Mouse (Mus musculus) MEL (cell line): ENCODE measurements at regions not wholly inside any gene's neighbourhood (a gene's known extent, or its start where the extent isn't known, plus 50 kb on each side); places are given as distances from the start of the nearest gene placed in this dataset.

Source experiments
- CTCF ChIP-seq, 3 experiments: IDR thresholded peaks in 2 of 3; conservative IDR thresholded peaks in 1 of 3; 2 replicates each; pipeline ENCODE4 v1.5.1; 2011 to 2012; ENCODE audit warnings: low read length in 3 of 3, low read depth in 2 of 3, mild to moderate bottlenecking in 2 of 3, improper control_type of control experiment in 1 of 3, inconsistent platforms in 1 of 3, mixed read lengths in 1 of 3, moderate library complexity in 1 of 3; ENCODE audit not compliant: control insufficient read depth in 1 of 3, insufficient read depth in 1 of 3, poor library complexity in 1 of 3, severe bottlenecking in 1 of 3
- ELF1 ChIP-seq: IDR thresholded peaks from 2 replicates; pipeline ENCODE4 v1.6.1; 2014; ENCODE audit warnings: low read depth, mild to moderate bottlenecking, inconsistent platforms, low read length, improper control_type of control experiment, moderate library complexity
- EP300 ChIP-seq, 2 experiments: IDR thresholded peaks; 2 replicates each; pipeline ENCODE4 v1.6.1; 2011; ENCODE audit warnings: improper control_type of control experiment in 2 of 2, low read length in 2 of 2, low read depth in 1 of 2, mild to moderate bottlenecking in 1 of 2
- ETS1 ChIP-seq: IDR thresholded peaks from 2 replicates; pipeline ENCODE4 v1.6.1; 2012; ENCODE audit warnings: low read depth, mild to moderate bottlenecking, inconsistent platforms, low read length, improper control_type of control experiment, moderate library complexity
- GABPA ChIP-seq: IDR thresholded peaks from 2 replicates; pipeline ENCODE4 v1.6.1; 2012; ENCODE audit warnings: low read depth, mild to moderate bottlenecking, inconsistent platforms, low read length, improper control_type of control experiment, moderate library complexity
- JUND ChIP-seq: IDR thresholded peaks from 2 replicates; pipeline ENCODE4 v1.6.1; 2011; ENCODE audit warnings: low read depth, mild to moderate bottlenecking, improper control_type of control experiment, low read length
- MAX ChIP-seq: IDR thresholded peaks from 2 replicates; pipeline ENCODE4 v1.6.1; 2011; ENCODE audit warnings: low read length, improper control_type of control experiment
- MEF2A ChIP-seq: IDR thresholded peaks from 2 replicates; pipeline ENCODE4 v1.6.1; 2014; ENCODE audit warnings: low read depth, mild to moderate bottlenecking, inconsistent platforms, low read length, improper control_type of control experiment; ENCODE audit not compliant: poor library complexity, insufficient replicate concordance, severe bottlenecking; ENCODE audit errors: extremely low read depth
- MYC ChIP-seq: IDR thresholded peaks from 2 replicates; pipeline ENCODE4 v1.6.1; 2011; ENCODE audit warnings: low read depth, mild to moderate bottlenecking, low read length, improper control_type of control experiment, moderate library complexity
- NELFE ChIP-seq: IDR thresholded peaks from 2 replicates; pipeline ENCODE4 v1.6.1; 2011; ENCODE audit warnings: low read depth, low read length, improper control_type of control experiment
- POLR2A ChIP-seq, 2 experiments: IDR thresholded peaks; 2 replicates each; pipeline ENCODE4 v1.6.1; 2011 to 2012; ENCODE audit warnings: low read length in 2 of 2, mild to moderate bottlenecking in 2 of 2, control low read depth in 1 of 2, improper control_type of control experiment in 1 of 2, low read depth in 1 of 2, moderate library complexity in 1 of 2; ENCODE audit not compliant: control insufficient read depth in 1 of 2, insufficient read depth in 1 of 2, poor library complexity in 1 of 2
- SMC3 ChIP-seq: IDR thresholded peaks from 2 replicates; pipeline ENCODE4 v1.6.1; 2011; ENCODE audit warnings: low read depth, low read length, improper control_type of control experiment
- TAL1 ChIP-seq: IDR thresholded peaks from 2 replicates; pipeline ENCODE4 v1.6.1; 2012; ENCODE audit warnings: mild to moderate bottlenecking, inconsistent platforms, low read length, moderate library complexity, mixed read lengths
- ZNF384 ChIP-seq: IDR thresholded peaks from 2 replicates; pipeline ENCODE4 v1.6.1; 2012; ENCODE audit warnings: low read depth, mild to moderate bottlenecking, inconsistent platforms, low read length, improper control_type of control experiment

DNA sequence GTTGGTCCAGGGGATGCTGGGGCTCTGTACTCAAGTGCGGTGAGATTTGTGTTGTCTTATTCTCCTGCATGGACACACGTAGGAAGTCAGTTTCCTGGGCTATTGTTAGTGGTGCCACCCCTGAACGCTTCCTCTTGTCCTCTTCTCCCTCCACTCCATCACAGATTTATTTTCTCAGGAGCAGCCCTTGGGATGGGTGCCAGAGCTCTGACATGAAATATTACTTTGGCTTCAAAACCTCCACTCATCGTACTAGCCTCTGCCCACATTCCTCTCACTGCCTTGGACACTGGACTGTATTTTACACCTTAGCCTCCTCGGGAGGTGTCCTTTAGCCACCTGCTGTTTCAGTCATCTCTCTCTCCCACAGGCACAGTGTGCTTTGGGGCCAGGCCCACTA is 139.6 kb downstream of the Efnb1 start:
- TF ChIP-seq CTCF (IDR thresholded peaks at IDR 0.05 in 2 of 3, conservative IDR thresholded peaks at IDR 0.05 in 1 of 3; ENCODE audit: control insufficient read depth in 1 of 3, insufficient read depth in 1 of 3, low read depth in 2 of 3, low read length in 3 of 3, poor library complexity in 1 of 3, severe bottlenecking in 1 of 3) = no peak
- TF ChIP-seq ZNF384 = no peak
- no peak for TF ChIP-seq POLR2A (IDR thresholded peaks at IDR 0.05; ENCODE audit: control insufficient read depth in 1 of 2, insufficient read depth in 1 of 2, low read depth in 1 of 2, low read length in 2 of 2, poor library complexity in 1 of 2)
- no peak for TF ChIP-seq MYC
- TF ChIP-seq NELFE = no peak
- no peak for TF ChIP-seq EP300 (IDR thresholded peaks at IDR 0.05; ENCODE audit: low read depth in 1 of 2, low read length in 2 of 2)
- TF ChIP-seq MEF2A = no peak
- no peak for TF ChIP-seq SMC3
- TF ChIP-seq ETS1 = no peak
- no peak for TF ChIP-seq MAX
- no peak for TF ChIP-seq TAL1
- no peak for TF ChIP-seq ELF1
- no peak for TF ChIP-seq JUND
- no peak for TF ChIP-seq GABPA
